ENCODE assay signal across 8 mouse cellular contexts in genomic region chr12:111071477-111072152, GRCm38 (mm10). TPM values are rescaled to one million over a fixed set of nuclear protein-coding genes. Genes with fewer than 3 reads are reported as not detected.
DNase-seq lines count a peak whose midpoint lies in the region; ATAC-seq and TF ChIP-seq lines count a peak whose summit lies in the region.

No protein-coding gene starts in this region.

- H3K27ac ChIP-seq in thymus, adult 2 months (ENCODE audit: control insufficient read depth, insufficient read depth, low read length), result peak overlapping the region; percentile 96

- TF ChIP-seq POLR2A in thymus, adult 2 months (IDR thresholded peaks at IDR 0.05; ENCODE audit: control insufficient read depth, extremely low read depth, insufficient read depth, low read length, poor library complexity), result no peak

- H3K4me3 ChIP-seq in thymus, adult 2 months (ENCODE audit: control insufficient read depth, insufficient read depth, low read length), result peak overlapping the region; percentile 40

- ATAC-seq in CD4-positive, CD25-positive, alpha-beta regulatory T cell, adult 4 months, result peak; percentile 98

- WGBS in thymus, adult 2 months, result under 1% methylated on average over 10 of the region's 10 CpGs

- H3K4me1 ChIP-seq in thymus, adult 2 months (replicated peaks; ENCODE audit: control insufficient read depth, insufficient read depth, low read length), result peaks cover 9% of the 10 kb centered on the region

- H3K27me3 ChIP-seq in thymus, adult 2 months (ENCODE audit: control insufficient read depth, insufficient read depth, low read length), result no peaks in the 10 kb centered on the region

- peak; percentile 20 for DNase-seq in embryo, embryonic 11 days
- DNase-seq in embryo, embryonic 10 days (ENCODE audit: low spot score), result no peak
- DNase-seq in gastrocnemius, adult 8-10 months (ENCODE audit: low spot score in 2 of 2), result peak; percentile 17 to 21
- DNase-seq in kidney, adult 9 months, result peak; percentile 84
- peak; percentile 57 for DNase-seq in lung, postnatal 25 days (ENCODE audit: low spot score)
- DNase-seq in thymus, adult 2 months, result peak; percentile 87
- DNase-seq in cerebellum, postnatal 4 days (ENCODE audit: low spot score in 2 of 2), result no peak

- TF ChIP-seq CTCF in thymus, adult 2 months (IDR thresholded peaks at IDR 0.05; ENCODE audit: borderline replicate concordance, control insufficient read depth, extremely low read depth, insufficient read depth, low read length, poor library complexity), result no peak

- no peaks in the 10 kb centered on the region for H3K36me3 ChIP-seq in thymus, adult 2 months (ENCODE audit: control insufficient read depth, insufficient read depth, low read length)

RNA-seq across cellular contexts. Expression of gene Rcor1, which starts 32.5 kb away (rescaled TPM):
- 10 to 100 TPM; 11.7 to 16.0 TPM for polyA plus RNA-seq in CD4-positive, CD25-positive, alpha-beta regulatory T cell, adult 4 months (2017; shearing (Covaris generic))
- total RNA-seq in gastrocnemius, adult 8-10 months (2022), result 1 to 10 TPM; 5.5 to 6.9 (median 5.8) TPM
- polyA plus RNA-seq in thymus, adult 2 months (2012; rRNA removed), result 21.9 and 24.4 TPM in 2 replicates

Comparison
In these comparisons a context has a peak if more than half of its experiments do, and no peak if none do; other contexts are left out.
1. DNase-seq: peak in embryo, embryonic 11 days (single experiment), gastrocnemius, adult 8-10 months (2 of 2), kidney, adult 9 months (single experiment), lung, postnatal 25 days (single experiment) and thymus, adult 2 months (single experiment); none in embryo, embryonic 10 days (single experiment) and cerebellum, postnatal 4 days (0 of 2).